Mouse (Mus musculus) megakaryocyte, adult 5-6 weeks (primary cell): Measurements from ENCODE around the gene A530016L24Rik. TPM values are rescaled to one million over a fixed set of nuclear protein-coding genes. Genes with fewer than 3 reads are reported as not detected.

ENCODE experiments used
- ATAC-seq: 2 replicates; pipeline ENCODE4 v1.8.0; 2016; ENCODE audit warnings: mild to moderate bottlenecking, inconsistent platforms; ENCODE audit not compliant: poor library complexity, severe bottlenecking
- total RNA-seq, 2 experiments: library from RNA; stranded (forward) in 1 of 2; stranded (reverse) in 1 of 2; fragments of 153-499, 151-499 nt in 1 of 2; fragments of 221-1000, 200-1000 nt in 1 of 2; gene quantifications; 2 replicates each; pipeline versions ENCODE4 v1.2.3 to v1.2.4; 2015 to 2017

A530016L24Rik gene
- total RNA-seq (2015) (not detected in 2 replicates), total RNA-seq (2017) (not detected in 2 replicates)

GRCm38 (mm10) chr12:112489134-112489533, at the start of gene A530016L24Rik:
Gene A530016L24Rik, plus strand, starts transcription at chr12:112489448.
- ATAC-seq: no peak

DNA sequence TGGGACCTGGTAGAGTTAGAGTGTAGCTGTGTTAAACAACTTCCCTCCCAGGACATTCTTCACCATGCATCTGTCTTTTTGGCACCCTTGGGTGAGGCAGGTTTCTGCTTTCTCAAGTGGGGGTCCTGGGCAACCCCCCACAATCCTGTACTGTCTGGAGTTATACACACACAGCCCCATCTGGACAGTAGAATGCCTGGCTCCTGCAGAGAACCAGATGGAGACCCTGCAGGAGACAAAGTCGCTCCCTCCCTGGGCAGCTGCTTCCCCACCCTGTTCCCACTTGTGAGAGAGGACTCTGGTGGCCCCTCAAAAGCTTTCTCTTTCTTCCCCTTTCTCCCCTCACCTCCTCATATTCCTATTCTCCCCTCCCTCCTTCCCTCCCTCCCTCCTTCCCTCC, 49.3 kb upstream of the A530016L24Rik start:
- no peak for ATAC-seq

GRCm38 (mm10) chr12:112449144-112449827, 40.0 kb upstream of the A530016L24Rik start:
- no peak for ATAC-seq

GRCm38 (mm10) chr12:112449828-112450180, 39.4 kb upstream of the A530016L24Rik start:
- ATAC-seq: no peak

DNA sequence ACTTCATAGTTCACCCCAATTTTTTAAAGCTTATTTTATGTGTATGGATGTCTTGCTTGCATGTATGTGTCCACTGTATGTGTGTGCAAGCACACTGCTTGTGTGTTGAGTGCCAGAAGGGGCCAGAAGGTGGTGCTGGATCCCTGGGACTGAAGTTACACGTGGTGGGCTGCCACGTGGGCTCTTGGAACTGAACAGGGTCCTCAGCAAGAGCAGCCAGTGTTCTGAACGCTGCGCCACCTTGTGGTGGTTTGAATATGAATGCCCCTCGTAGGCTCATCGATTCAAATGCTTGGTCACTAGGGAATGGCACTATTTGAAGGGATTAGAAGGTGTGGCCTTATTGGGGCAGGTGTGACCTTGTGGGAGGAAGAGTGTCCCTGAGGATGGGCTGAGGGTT, 38.4 kb upstream of the A530016L24Rik start:
- ATAC-seq: no peak

- ATAC-seq: no peak
These were observed 37.9 kb upstream of the A530016L24Rik start for GRCm38 (mm10) chr12:112451381-112451780.

- no peak for ATAC-seq
These were observed 37.4 kb upstream of the A530016L24Rik start for GRCm38 (mm10) chr12:112451826-112452225.

- no peak for ATAC-seq
These were observed 33.0 kb upstream of the A530016L24Rik start for GRCm38 (mm10) chr12:112456144-112456713.

- no peak for ATAC-seq
These were observed 31.4 kb upstream of the A530016L24Rik start for GRCm38 (mm10) chr12:112457839-112458238.

- ATAC-seq: no peak
These were observed 26.8 kb upstream of the A530016L24Rik start for GRCm38 (mm10) chr12:112462423-112462822.

GRCm38 (mm10) chr12:112463209-112463608, 26.0 kb upstream of the A530016L24Rik start:
- no peak for ATAC-seq

- ATAC-seq: peak; percentile 69
These were observed 25.4 kb upstream of the A530016L24Rik start for GRCm38 (mm10) chr12:112463750-112464444.

DNA sequence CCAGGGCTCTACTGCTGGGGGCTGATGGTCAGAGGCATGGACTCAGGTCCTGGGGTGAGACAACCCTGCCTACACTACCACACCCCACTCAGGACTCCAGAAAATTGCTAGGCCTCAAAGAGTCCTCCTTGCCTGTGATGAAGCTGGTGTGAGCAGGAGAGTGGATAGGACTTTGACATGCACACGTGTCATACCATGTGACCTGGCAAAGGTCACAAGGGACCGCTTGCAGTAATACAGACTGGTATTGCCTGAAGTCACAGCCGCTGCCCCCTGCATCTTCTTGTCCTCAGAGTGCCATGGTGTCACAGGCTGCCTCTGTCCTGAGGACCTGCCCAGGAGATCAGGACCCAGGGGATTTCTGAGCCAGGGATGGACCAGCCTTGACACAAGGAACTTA, 24.7 kb upstream of the A530016L24Rik start:
- no peak for ATAC-seq

DNA sequence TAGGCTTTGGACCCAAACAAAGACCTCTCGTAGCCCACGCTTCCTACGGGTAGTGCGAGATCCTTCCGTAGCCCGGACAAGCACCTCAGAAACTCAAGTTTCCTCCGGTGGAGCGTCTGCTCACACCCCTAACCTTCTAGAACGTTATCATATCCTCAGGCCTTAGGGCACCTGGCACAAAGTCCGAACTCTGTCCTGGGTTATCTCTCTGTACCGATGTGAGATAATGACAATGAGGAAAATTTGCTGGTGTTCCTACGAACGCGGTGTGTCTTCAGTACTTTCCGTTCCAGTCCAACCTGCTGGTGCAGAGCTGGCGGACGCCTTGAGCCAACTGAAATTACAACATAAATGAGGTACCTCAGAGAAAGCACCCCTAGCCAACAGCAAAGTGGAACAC, 23.3 kb upstream of the A530016L24Rik start:
- ATAC-seq: no peak

DNA sequence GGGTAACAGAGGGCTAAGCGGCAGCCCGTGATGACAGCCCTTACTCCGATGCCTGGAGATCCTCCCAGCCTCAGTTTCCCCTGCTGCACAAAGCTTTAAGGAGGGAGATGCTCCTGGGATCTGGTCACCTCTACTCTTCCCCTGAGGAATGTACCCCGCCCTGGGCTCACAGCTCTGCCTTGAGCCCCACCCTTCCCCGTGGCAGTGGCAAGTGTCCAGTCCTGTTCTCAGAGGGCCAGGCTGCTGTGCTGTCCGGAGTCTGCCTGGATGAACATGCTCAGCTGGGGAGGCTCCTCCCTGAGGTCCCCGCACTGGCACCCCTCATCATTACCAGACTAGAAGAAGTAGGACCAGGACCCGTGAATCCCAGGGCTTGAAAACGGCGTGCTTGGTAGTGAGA, 21.9 kb upstream of the A530016L24Rik start:
- ATAC-seq: no peak

GRCm38 (mm10) chr12:112469393-112469792, 19.9 kb upstream of the A530016L24Rik start:
- ATAC-seq: peak; percentile 51; the same call in 1 of the 2 replicates

- no peak for ATAC-seq
These were observed 19.0 kb upstream of the A530016L24Rik start for GRCm38 (mm10) chr12:112470216-112470615.

GRCm38 (mm10) chr12:112473777-112474176, 15.5 kb upstream of the A530016L24Rik start:
- ATAC-seq: peak; percentile 83

DNA sequence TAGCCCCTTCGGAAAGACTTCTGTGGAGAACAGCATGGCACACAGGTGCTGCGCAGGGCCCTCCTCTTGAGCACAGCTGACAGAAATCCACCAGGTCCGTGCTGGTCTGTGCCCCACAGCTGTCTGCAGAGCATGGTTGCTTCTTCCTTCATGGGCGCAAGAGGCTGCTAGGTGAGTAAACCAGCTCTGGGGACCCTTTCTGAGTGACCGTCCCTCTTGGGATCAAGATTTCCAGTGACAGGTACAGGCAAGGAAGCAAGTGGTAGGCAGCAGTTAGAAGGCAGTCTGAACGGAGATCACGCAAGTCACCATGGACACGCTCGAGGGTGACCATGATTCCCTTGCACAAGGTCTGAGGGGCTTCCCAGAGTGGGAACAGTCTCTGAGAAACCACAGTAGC, 287 bp downstream of the A530016L24Rik start:
- no peak for ATAC-seq

DNA sequence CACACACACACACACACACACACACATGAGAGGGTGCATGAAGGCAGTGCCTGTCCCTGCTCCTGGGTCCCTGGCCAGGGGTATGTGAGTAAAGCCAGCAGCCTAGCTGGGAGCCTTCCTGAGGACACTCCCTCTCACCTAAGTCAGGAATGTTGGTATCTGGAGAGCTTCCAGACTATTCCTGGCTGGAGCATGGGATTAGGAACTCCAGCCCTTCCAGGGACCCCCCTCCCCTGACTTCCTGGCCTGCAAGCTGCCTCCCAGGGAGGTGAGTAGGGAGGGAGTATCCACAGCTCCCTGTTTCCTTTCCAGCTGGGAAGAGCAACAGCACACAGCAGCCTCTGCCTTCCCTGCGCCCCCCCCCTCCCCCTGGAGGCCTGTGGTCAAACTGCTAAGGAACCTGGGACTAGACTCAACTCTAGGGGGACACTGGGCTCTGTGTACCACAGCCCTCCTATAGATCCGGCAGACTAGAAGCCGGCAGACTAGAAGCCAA, 1.2 kb downstream of the A530016L24Rik start:
- no peak for ATAC-seq

DNA sequence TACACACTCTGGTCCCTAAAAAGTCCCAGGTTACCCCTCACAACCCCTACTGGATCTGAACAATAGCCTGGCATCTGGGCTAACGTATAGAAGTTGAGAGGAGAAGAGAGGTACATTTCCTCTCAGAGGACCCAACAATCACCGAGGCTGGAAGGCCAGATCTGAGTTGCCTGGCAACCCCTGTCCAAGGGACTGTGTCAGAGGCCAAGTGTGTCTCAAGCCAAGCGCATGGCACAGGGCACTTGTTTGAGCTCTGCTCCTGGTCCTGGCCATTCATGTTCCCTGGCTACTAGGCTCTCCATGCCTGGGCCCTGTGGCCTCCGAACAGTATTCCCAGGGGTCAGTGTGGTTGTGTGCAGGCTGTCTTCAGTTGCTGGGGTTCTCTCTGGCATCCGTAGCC, 6.9 kb downstream of the A530016L24Rik start:
- ATAC-seq: no peak

DNA sequence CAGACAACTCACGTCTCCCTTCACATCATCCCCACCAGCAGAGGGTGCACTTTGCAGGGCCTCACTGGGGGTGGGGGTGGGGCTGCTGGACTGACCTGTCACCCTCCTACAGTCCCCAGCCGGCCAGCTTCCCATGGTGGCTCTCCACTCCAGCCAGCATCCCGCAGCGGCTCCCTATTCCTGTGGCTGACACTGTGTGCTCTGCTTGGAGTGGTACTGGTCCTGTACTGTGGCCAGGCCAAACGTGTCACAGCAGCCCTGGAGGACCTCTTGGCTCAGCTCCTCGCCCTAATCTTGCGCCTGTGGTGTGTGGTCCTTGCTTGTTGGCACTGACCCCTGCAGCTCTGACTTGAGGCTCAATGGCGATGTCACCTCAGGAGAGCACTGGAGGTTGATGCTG, 8.5 kb downstream of the A530016L24Rik start:
- no peak for ATAC-seq
